Mouse (Mus musculus): ENCODE measurements around the gene Usp34.
A peak's percentile ranks its signal among the peaks of the same experiment; 100 is the strongest.
"Not testable (repeated sequence)": the region's sequence is repeated elsewhere in the genome, so short reads cannot be mapped to it uniquely, and the experiment has no call there.

The Usp34 gene

DNA sequence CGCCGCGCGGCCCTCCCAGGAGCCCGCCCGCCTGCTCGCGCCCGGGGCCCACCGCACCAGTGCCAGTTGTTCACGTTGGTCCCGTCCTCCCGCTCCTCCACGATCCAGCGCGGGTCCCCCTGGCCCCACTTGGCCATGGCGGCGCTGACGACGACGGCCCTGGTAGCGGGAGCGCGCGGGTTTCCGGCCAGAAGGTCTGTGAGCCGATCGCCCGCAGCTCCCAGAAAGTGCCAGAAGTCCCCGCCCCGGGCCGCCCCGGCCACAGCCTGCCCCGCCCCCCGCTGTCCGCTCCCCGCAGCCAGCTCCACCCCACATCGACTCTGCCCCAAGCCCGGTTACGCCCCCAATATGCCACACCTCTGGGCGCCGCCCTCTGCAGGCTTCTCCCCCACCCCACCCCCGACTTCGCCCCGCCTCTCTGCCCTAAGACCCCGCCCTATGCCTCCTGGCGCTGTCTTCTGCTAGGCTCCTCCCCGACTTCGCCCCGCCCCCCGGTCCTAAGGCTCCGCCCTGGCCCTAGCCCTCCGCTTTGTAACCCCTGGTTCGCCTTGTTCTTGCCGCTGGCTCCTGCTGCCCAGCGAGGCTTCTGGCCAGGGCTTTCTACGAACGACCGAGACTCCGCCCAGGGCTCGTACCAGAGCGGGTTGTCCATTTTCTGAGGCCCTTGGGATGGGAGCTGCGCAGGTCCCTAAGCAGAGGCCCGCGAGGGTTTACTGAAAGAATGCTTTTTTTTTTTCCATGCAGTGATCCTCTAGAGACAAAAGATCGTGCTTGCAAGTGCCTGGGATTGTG, 191.2 kb downstream of the Usp34 start, which contains the start of gene Ahsa2:
Gene Ahsa2 (minus strand): TSS at position 313 of the 792 bp plus-strand sequence.
- peak; percentile 99 for DNase-seq (ENCODE audit: low spot score)

DNA sequence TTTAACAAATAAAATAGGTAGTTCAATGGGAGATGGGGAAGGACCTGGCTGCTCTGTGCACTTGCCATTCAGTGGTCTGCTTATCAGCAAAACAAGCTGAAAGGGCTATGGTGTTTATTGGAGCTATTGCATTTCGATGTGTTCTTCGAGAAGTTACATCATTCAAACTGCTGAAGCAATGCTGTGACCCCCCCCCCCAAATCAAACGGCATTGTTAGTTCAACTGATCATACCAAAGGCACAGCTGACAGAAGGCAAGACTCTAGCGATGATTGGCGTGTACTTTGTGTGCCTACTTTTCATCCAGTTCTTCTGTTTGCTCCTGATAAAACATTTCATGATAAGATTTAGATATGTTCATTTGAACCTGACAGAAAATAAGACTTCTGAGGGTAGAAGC, 191.9 kb downstream of the Usp34 start:
- DNase-seq (ENCODE audit: low spot score), result no peak

DNA sequence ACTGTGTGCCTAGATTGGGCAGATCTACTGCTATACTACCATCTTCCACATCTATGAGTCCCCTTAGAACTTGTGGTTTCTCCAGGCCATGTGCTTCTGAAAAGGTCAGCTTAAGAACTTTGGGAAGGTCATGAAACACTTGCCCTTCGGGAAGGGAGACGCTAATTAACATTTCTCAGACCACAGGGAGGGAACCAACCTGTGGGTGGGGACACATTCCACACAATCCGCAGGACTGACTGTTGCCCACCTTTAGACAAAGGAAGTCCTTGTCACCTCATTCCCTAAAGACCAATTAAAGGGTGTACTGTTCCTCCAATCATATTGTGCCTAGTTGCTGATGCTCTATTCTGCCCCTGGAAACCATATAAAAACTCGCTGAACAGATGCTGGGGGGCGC, 198.1 kb downstream of the Usp34 start:
- not testable (repeated sequence) for DNase-seq (ENCODE audit: low spot score)

DNA sequence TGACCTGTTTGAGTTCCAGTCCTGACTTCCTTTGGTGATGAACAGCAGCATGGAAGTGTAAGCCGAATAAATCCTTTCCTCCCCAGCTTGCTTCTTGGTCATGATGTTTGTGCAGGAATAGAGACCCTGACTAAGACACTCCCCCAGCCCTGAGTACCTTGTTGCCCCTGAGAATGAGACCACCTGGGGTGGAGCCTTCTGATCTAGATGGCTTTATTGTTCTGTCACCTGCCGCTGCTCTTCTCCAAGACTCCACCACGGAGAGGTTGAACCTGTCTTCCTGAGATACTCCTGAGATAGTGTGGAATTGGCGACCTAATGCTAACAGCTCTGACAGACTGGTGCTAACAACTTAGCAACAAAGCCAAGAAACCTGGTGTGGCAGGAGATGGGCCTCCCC, 208.1 kb downstream of the Usp34 start:
- DNase-seq (ENCODE audit: low spot score), result not testable (repeated sequence)

DNA sequence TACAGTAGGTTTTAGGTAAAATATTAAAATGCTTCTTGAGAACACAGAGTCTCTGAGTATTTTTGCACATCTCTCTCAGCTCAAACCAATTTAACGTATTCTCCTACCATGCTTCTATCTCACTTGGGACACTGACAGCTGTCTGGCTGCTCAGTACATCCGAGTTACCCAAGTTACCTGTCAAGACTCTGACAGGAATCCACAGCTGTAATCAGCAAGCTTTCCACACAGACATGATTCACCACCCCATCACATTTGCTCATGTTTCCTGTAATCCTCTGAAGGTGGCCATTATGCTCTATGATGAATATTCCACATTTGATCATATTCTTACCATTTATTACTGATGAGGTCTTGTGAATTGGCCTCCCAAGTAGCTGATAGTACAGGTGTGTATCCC, 208.6 kb downstream of the Usp34 start:
- DNase-seq (ENCODE audit: low spot score), result no peak

DNA sequence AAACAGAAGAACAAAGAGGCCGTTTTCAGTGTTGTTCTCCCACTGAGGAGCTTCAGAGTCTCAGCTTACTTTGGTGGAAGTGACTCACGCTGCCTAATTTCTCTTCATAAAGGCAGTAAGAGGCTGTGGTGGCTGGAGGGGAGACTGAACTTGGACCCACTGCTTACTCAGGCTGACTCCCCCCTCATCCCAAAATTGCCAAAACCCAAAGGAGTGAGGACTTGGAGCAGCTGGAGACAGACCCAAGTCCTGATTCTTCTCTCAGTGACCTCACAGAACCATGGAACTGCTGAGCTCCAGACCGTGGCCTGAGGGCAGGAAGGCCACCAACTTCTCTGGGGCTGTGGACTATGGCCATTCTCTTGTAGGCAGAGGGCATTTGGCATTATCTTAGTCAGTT, 212.3 kb downstream of the Usp34 start:
- no peak for DNase-seq (ENCODE audit: low spot score)

DNA sequence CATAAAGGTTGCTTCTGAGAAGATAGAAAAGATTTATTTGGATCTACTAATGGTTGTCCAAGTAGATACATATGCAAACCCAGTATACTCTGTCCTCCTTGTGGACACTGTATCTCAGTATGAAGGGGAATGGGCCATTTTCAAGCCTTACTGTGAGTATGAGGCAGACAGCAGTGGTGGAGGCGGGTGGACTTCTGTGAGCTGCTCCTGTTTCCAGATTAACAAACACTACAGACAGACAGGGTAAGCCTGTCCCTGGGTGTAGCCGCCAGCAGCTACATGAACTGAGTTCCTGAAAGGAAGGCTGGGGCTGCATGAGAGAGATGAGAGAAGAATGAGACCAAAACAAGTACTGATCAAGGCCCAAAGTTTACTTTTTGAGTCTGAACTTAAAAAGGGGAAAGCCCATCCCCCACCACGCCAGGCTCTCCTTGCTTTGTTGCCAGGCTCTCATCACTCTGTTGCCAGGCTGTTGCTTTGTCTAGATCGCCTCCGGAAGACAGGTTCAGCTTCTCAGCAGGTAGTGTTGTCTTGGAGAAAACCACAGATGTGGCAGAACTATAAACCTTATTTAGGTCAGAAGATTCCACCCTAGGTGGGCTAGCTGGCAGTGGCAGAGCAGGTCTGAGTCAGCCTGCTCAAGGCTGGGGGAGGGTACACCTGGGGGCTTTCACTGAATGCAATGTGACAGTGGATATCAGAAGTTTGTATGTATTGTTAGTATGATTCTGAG, 213.9 kb downstream of the Usp34 start, which contains the start of gene 1700093K21Rik:
Gene 1700093K21Rik (minus strand): TSS at position 683 of the 733 bp plus-strand sequence.
- DNase-seq (ENCODE audit: low spot score), result no peak

DNA sequence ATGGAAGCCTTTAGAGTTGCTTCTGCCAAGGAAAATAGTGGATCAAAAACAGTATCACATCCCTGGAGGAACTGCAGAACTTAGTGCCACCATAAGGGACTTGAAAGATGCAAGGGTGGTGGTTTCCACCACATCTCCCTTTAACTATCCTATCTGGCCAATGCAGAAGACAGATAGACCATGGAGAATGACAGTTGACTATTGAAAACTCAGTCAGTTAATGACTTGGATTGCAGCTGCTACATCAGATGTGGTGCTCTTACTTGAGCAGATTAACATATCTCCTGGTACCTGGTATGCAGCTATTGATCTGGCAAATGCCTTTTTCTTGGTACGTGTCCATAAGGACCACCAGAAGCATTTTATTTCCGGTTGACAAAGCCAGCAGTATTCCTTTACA, 230.8 kb downstream of the Usp34 start:
- DNase-seq (ENCODE audit: low spot score), result no peak
